Mouse (Mus musculus) small intestine, adult 2 months (tissue): ENCODE data around the gene Nck2.

Source experiments
- CTCF ChIP-seq: fragments of 200-500 bp; IDR thresholded peaks from 2 replicates; pipeline ENCODE4 v1.5.1; 2012; ENCODE audit warnings: low read depth, mild to moderate bottlenecking, control low read depth, inconsistent platforms, low read length, moderate library complexity, mixed read lengths; ENCODE audit not compliant: insufficient replicate concordance, insufficient read length; ENCODE audit errors: extremely low read depth
- POLR2A ChIP-seq: fragments of 200-500 bp; IDR thresholded peaks from 2 replicates; pipeline ENCODE4 v1.6.1; 2012; ENCODE audit warnings: low read depth, mild to moderate bottlenecking, control low read depth, inconsistent platforms, low read length, moderate library complexity

GRCm38 (mm10) chr1:43473734-43474534, 29.6 kb downstream of the Nck2 start:
- TF ChIP-seq POLR2A (no peak), CTCF (no peak)
